Mouse (Mus musculus) forebrain, embryonic 13.5 days (tissue): ENCODE measurements around the gene Olfr115. TPM values are rescaled to one million over a fixed set of nuclear protein-coding genes. Genes with fewer than 3 reads are reported as not detected.

Experiments used
- ATAC-seq: fragments of 200-750 bp; cut with Nextera tagmentation; 2 replicates; pipeline ENCODE4 v1.8.0; 2017
- H3K27ac ChIP-seq: fragments of 300-500 bp; sonication (generic); 2 replicates; pipeline ENCODE4 v1.5.1; 2015; ENCODE audit warnings: inconsistent platforms, mild to moderate bottlenecking, moderate library complexity
- H3K27me3 ChIP-seq: fragments of 300-500 bp; sonication (generic); 2 replicates; pipeline ENCODE4 v1.6.1; 2015; ENCODE audit warnings: mild to moderate bottlenecking, inconsistent platforms
- H3K36me3 ChIP-seq: fragments of 300-500 bp; sonication (generic); 2 replicates; pipeline ENCODE4 v1.6.1; 2015; ENCODE audit warnings: mild to moderate bottlenecking, inconsistent platforms; ENCODE audit not compliant: poor library complexity, severe bottlenecking
- H3K4me1 ChIP-seq: fragments of 300-500 bp; sonication (generic); 2 replicates; pipeline ENCODE4 v1.6.1; 2015; ENCODE audit warnings: inconsistent platforms
- H3K4me2 ChIP-seq: fragments of 300-500 bp; sonication (generic); 2 replicates; pipeline ENCODE4 v1.6.1; 2015; ENCODE audit warnings: inconsistent platforms, mild to moderate bottlenecking, moderate library complexity
- H3K4me3 ChIP-seq: fragments of 300-500 bp; sonication (generic); 2 replicates; pipeline ENCODE4 v1.5.1; 2015; ENCODE audit warnings: mild to moderate bottlenecking, inconsistent platforms
- H3K9ac ChIP-seq: fragments of 300-500 bp; sonication (generic); 2 replicates; pipeline ENCODE4 v1.6.1; 2015; ENCODE audit warnings: mild to moderate bottlenecking, inconsistent platforms
- H3K9me3 ChIP-seq: fragments of 300-500 bp; sonication (generic); replicated peaks from 2 replicates; pipeline ENCODE4 v1.6.1; 2016; ENCODE audit warnings: inconsistent platforms
- WGBS: fragments of 180-500 bp; shearing (Covaris S2); methylation state at CpG from one replicate; pipeline ENCODE4 v1.1.7; 2015; 5-methylcytosine and 5-hydroxymethylcytosine counted together
- polyA plus RNA-seq: library from polyadenylated mRNA; unstranded; fragments of >200 nt; fragmentation: Nextera tagmentation; extraction: Ambion mirVana; gene quantifications from 2 replicates; pipeline ENCODE4 v1.2.1, GENCODE M21; 2015

The Olfr115 gene
- not detected in 2 replicates for polyA plus RNA-seq

- Histone ChIP-seq H3K27ac (no peak within 1 kb of the TSS), H3K4me2 (no peak within 1 kb of the TSS), H3K9ac (no peak within 1 kb of the TSS), H3K4me1 (no peaks in the 10 kb centered on the region), H3K36me3 (no peaks in the 10 kb centered on the region), H3K27me3 (no peaks in the 10 kb centered on the region), H3K4me3 (no peak within 1 kb of the TSS), H3K9me3 (peaks cover 5% of the 10 kb centered on the region; the same call in 1 of the 2 replicates)
- no peak for ATAC-seq
- WGBS = 77% methylated on average over 2 of the region's 2 CpGs
Observed at GRCm38 (mm10) chr17:37627009-37627408, at the start of gene Olfr115, which contains the start of gene Olfr116. Olfr115 (minus strand) TSS chr17:37627109. Olfr116 (minus strand) TSS chr17:37627199.

GRCm38 (mm10) chr17:37666688-37667087, 39.8 kb upstream of the Olfr115 start, which contains the start of gene Olfr118:
Olfr118 (plus strand) TSS chr17:37666988.
- WGBS = 67% methylated on average over 2 of the region's 2 CpGs
- H3K4me2 ChIP-seq = no peak within 1 kb of the TSS
- H3K36me3 ChIP-seq = no peaks in the 10 kb centered on the region
- H3K27ac ChIP-seq = no peak within 1 kb of the TSS
- no peak within 1 kb of the TSS for H3K9ac ChIP-seq
- no peaks in the 10 kb centered on the region for H3K9me3 ChIP-seq
- no peaks in the 10 kb centered on the region for H3K27me3 ChIP-seq
- ATAC-seq = no peak
- H3K4me1 ChIP-seq = no peaks in the 10 kb centered on the region
- no peak within 1 kb of the TSS for H3K4me3 ChIP-seq

- 69% methylated on average over 1 of the region's 1 CpGs for WGBS
- H3K27me3 ChIP-seq = no peaks in the 10 kb centered on the region
- H3K4me2 ChIP-seq = no peak within 1 kb of the TSS
- ATAC-seq = no peak
- H3K4me1 ChIP-seq = no peaks in the 10 kb centered on the region
- H3K9ac ChIP-seq = no peak within 1 kb of the TSS
- H3K27ac ChIP-seq = no peak within 1 kb of the TSS
- no peaks in the 10 kb centered on the region for H3K36me3 ChIP-seq
- H3K4me3 ChIP-seq = no peak within 1 kb of the TSS
- H3K9me3 ChIP-seq = no peaks in the 10 kb centered on the region
Observed at GRCm38 (mm10) chr17:37663682-37664081, 36.8 kb upstream of the Olfr115 start, which contains the start of gene Olfr117. Olfr117 (minus strand) TSS chr17:37663782.

GRCm38 (mm10) chr17:37592643-37593042, 34.3 kb downstream of the Olfr115 start, which contains the start of gene Olfr114:
Olfr114 (minus strand) TSS chr17:37592743.
- no peak within 1 kb of the TSS for H3K27ac ChIP-seq
- no peak within 1 kb of the TSS for H3K4me3 ChIP-seq
- no peaks in the 10 kb centered on the region for H3K36me3 ChIP-seq
- no peaks in the 10 kb centered on the region for H3K9me3 ChIP-seq
- H3K9ac ChIP-seq = no peak within 1 kb of the TSS
- no peak within 1 kb of the TSS for H3K4me2 ChIP-seq
- H3K4me1 ChIP-seq = no peaks in the 10 kb centered on the region
- no peak for ATAC-seq
- no peaks in the 10 kb centered on the region for H3K27me3 ChIP-seq

GRCm38 (mm10) chr17:37577563-37577962, 49.3 kb downstream of the Olfr115 start, which contains the start of gene Olfr113:
Olfr113 (minus strand) TSS chr17:37577663.
- H3K27me3 ChIP-seq = no peaks in the 10 kb centered on the region
- H3K4me2 ChIP-seq = no peak within 1 kb of the TSS
- no peak for ATAC-seq
- no peak within 1 kb of the TSS for H3K27ac ChIP-seq
- no peaks in the 10 kb centered on the region for H3K9me3 ChIP-seq
- no peak within 1 kb of the TSS for H3K4me3 ChIP-seq
- H3K36me3 ChIP-seq = no peaks in the 10 kb centered on the region
- no peaks in the 10 kb centered on the region for H3K4me1 ChIP-seq
- no peak within 1 kb of the TSS for H3K9ac ChIP-seq

- H3K4me2 ChIP-seq = no peak within 1 kb of the TSS
- no peak for ATAC-seq
- H3K9ac ChIP-seq = no peak within 1 kb of the TSS
- no peaks in the 10 kb centered on the region for H3K36me3 ChIP-seq
- no peak within 1 kb of the TSS for H3K27ac ChIP-seq
- H3K9me3 ChIP-seq = no peaks in the 10 kb centered on the region
- no peaks in the 10 kb centered on the region for H3K4me1 ChIP-seq
- no peak within 1 kb of the TSS for H3K4me3 ChIP-seq
- no peaks in the 10 kb centered on the region for H3K27me3 ChIP-seq
Observed at GRCm38 (mm10) chr17:37569351-37569750, 57.6 kb downstream of the Olfr115 start, which contains the start of gene Olfr112. Olfr112 (minus strand) TSS chr17:37569451.

Other genes starting within 250 kb of the Olfr115 start
- not detected in 2 replicates for gene Olfr105-ps, start 248.1 kb downstream of the Olfr115 start, polyA plus RNA-seq
- gene Olfr106-ps, start 236.7 kb downstream of the Olfr115 start, polyA plus RNA-seq = not detected in 2 replicates
- gene Olfr107, start 227.9 kb downstream of the Olfr115 start, polyA plus RNA-seq = not detected in 2 replicates
- not detected in 2 replicates for gene Olfr108, start 181.6 kb downstream of the Olfr115 start, polyA plus RNA-seq
- gene Olfr109, start 168.2 kb downstream of the Olfr115 start, polyA plus RNA-seq = not detected in 2 replicates
- not detected in 2 replicates for gene H2-M2, start 143.6 kb downstream of the Olfr115 start, polyA plus RNA-seq
- gene Olfr110, start 134.6 kb downstream of the Olfr115 start, polyA plus RNA-seq = not detected in 2 replicates
- gene Olfr111, start 119.1 kb downstream of the Olfr115 start, polyA plus RNA-seq = not detected in 2 replicates
- not detected in 2 replicates for gene Olfr112, start 57.7 kb downstream of the Olfr115 start, polyA plus RNA-seq
- gene Olfr113, start 49.4 kb downstream of the Olfr115 start, polyA plus RNA-seq = not detected in 2 replicates
- not detected in 2 replicates for gene Olfr114, start 34.4 kb downstream of the Olfr115 start, polyA plus RNA-seq
- not detected in 2 replicates for gene Olfr116, start 90 bp upstream of the Olfr115 start, polyA plus RNA-seq
- not detected in 2 replicates for gene Olfr117, start 36.7 kb upstream of the Olfr115 start, polyA plus RNA-seq
- not detected in 2 replicates for gene Olfr118, start 39.9 kb upstream of the Olfr115 start, polyA plus RNA-seq
- gene Olfr119, start 69.5 kb upstream of the Olfr115 start, polyA plus RNA-seq = not detected in 2 replicates
- not detected in 2 replicates for gene Olfr120, start 94.7 kb upstream of the Olfr115 start, polyA plus RNA-seq
- gene Olfr121, start 121.7 kb upstream of the Olfr115 start, polyA plus RNA-seq = not detected in 2 replicates
- not detected in 2 replicates for gene Olfr122, start 141.5 kb upstream of the Olfr115 start, polyA plus RNA-seq
- gene Olfr123, start 166.4 kb upstream of the Olfr115 start, polyA plus RNA-seq = not detected in 2 replicates
- gene Olfr124, start 172.8 kb upstream of the Olfr115 start, polyA plus RNA-seq = not detected in 2 replicates
- gene Olfr125, start 205.8 kb upstream of the Olfr115 start, polyA plus RNA-seq = not detected in 2 replicates
- gene Olfr126, start 220.4 kb upstream of the Olfr115 start, polyA plus RNA-seq = not detected in 2 replicates